Mouse (Mus musculus): ENCODE data around the gene Fgf12.

Gene Fgf12

GRCm38 (mm10) chr16:28497971-28498607 is 254.8 kb downstream of the Fgf12 start:
- ChIA-PET POLR2A (no interaction called here), CTCF (interaction anchor here in 1 of 4 experiments (1.0 kb wide), 1 partner anchor 11 kb away, joined by 4 read pairs; no protein-coding TSS in a partner anchor)

- ChIA-PET CTCF (no interaction called here), POLR2A (no interaction called here)
These were observed 261.2 kb downstream of the Fgf12 start for GRCm38 (mm10) chr16:28491711-28492110.

- CTCF ChIA-PET, result no interaction called here
- POLR2A ChIA-PET, result no interaction called here
These were observed 262.4 kb downstream of the Fgf12 start for GRCm38 (mm10) chr16:28490515-28490914.

DNA sequence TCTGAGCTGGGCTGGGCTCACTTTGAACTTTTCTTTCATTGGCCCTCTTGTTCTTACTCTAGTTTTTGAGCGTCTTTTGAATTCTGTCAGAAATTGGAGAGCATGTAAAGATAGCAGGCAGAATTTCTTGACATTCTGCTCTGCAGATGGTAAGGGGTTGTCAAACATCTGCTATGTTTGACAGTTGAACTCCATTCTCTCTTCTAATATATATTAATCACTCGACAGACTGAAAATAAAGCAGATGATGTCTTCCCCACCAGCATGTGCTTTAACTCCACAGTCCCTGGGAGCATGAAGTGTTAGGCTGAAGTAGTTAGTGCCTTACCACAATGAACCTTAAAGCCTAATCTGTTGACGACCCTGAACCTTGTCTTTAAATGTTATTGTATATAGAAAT is 267.9 kb downstream of the Fgf12 start:
- POLR2A ChIA-PET, result no interaction called here
- CTCF ChIA-PET, result no interaction called here

GRCm38 (mm10) chr16:28479022-28479421 is 273.8 kb downstream of the Fgf12 start:
- CTCF ChIA-PET, result no interaction called here

GRCm38 (mm10) chr16:28476651-28477050 is 276.2 kb downstream of the Fgf12 start:
- CTCF ChIA-PET, result no interaction called here
- POLR2A ChIA-PET, result no interaction called here

More at GRCm38 (mm10) chr16:28479022-28479421, 273.8 kb downstream of the Fgf12 start:
- POLR2A ChIA-PET, result no interaction called here

- POLR2A ChIA-PET, result no interaction called here
These were observed 277.3 kb downstream of the Fgf12 start for GRCm38 (mm10) chr16:28475553-28475952.

DNA sequence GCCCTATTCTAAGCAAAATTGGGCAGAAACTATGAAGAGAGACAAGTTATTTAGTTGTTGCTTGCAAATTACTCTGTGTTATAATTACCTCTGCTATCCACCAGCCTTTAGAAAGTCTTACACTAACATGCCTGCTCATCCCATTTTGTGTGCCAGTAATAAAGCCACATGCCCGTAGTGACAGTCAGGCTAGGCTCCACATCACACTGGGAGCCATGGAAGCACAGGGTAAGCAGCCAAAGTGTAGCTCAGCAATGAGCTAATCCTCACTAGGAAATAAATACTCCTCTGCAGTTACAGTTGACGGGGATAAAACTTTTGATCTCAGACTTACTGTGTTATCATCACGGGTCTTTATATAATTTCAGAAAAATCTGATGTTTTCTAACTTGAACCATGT is 298.0 kb downstream of the Fgf12 start:
- CTCF ChIA-PET, result no interaction called here

More at GRCm38 (mm10) chr16:28475553-28475952, 277.3 kb downstream of the Fgf12 start:
- CTCF ChIA-PET, result no interaction called here

DNA sequence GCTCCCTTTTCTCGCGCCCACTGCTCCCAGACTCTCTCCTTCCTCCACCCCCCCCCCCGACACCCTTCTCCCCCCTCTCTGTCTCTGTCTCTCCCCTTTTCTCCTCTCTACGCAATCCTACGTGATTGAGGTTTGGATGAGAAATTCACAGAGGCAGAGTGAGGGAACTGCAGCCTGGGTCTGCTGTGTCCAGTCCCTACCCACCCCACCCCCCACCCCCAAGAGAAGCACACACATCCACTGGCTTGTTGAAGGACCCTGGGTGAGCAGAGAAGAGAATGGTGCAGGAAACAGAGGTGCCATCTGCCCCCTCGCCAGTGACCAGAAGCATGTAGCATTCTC is 305.8 kb downstream of the Fgf12 start:
- CTCF ChIA-PET, result interaction anchor here in 1 of 4 experiments (0.7 kb wide), 1 partner anchor 381 kb away, joined by 3 read pairs; no protein-coding TSS in a partner anchor

More for the DNA sequence above, 298.0 kb downstream of the Fgf12 start:
- POLR2A ChIA-PET, result no interaction called here

GRCm38 (mm10) chr16:28446334-28447113 is 306.3 kb downstream of the Fgf12 start:
- ChIA-PET POLR2A (interaction anchor here in 1 of 4 experiments (1.1 kb wide), 1 partner anchor 9 kb away, joined by 3 read pairs; no protein-coding TSS in a partner anchor), CTCF (interaction anchor here in 1 of 4 experiments (0.7 kb wide), 1 partner anchor 381 kb away, joined by 3 read pairs; no protein-coding TSS in a partner anchor)

More for the DNA sequence above, 305.8 kb downstream of the Fgf12 start:
- POLR2A ChIA-PET, result interaction anchor here in 1 of 4 experiments (1.1 kb wide), 1 partner anchor 10 kb away, joined by 3 read pairs; no protein-coding TSS in a partner anchor

DNA sequence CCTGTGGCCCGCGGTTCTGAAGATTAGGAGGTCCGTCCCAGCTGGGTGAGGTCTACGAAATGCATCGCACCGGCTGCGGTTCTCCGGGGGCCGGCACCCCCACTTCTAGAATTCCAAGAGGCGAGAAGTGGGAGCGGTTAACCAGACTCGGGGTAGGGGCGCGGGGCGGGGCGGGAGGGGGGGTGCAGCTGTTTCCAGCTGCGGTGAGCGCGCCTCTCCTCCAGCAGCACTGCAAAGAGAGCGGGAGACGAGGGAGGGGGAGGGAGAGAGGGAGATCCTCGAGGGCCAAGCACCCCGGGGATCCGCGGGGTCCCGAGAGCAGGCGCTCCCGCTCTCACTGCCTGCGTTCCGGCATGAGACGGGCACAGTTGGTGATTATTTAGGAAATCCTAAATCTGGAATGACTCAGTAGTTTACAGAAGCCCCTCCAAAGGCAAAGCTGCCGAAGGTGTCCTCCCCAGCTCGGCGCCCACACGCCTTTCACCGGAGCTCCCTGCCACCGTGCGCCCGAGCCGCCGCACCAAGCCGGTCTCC is 307.0 kb downstream of the Fgf12 start:
- POLR2A ChIA-PET, result interaction anchor here in 1 of 4 experiments (0.5 kb wide), 1 partner anchor 1980 kb away, joined by 9 read pairs; no protein-coding TSS in a partner anchor
- CTCF ChIA-PET, result no interaction called here

- CTCF ChIA-PET, result no interaction called here
- POLR2A ChIA-PET, result interaction anchor here in 1 of 4 experiments (0.5 kb wide), 1 partner anchor 1979 kb away, joined by 9 read pairs; no protein-coding TSS in a partner anchor
These were observed 307.7 kb downstream of the Fgf12 start for GRCm38 (mm10) chr16:28444993-28445799.

- CTCF ChIA-PET, result no interaction called here
- POLR2A ChIA-PET, result no interaction called here
These were observed 331.3 kb downstream of the Fgf12 start for GRCm38 (mm10) chr16:28421617-28422016.

DNA sequence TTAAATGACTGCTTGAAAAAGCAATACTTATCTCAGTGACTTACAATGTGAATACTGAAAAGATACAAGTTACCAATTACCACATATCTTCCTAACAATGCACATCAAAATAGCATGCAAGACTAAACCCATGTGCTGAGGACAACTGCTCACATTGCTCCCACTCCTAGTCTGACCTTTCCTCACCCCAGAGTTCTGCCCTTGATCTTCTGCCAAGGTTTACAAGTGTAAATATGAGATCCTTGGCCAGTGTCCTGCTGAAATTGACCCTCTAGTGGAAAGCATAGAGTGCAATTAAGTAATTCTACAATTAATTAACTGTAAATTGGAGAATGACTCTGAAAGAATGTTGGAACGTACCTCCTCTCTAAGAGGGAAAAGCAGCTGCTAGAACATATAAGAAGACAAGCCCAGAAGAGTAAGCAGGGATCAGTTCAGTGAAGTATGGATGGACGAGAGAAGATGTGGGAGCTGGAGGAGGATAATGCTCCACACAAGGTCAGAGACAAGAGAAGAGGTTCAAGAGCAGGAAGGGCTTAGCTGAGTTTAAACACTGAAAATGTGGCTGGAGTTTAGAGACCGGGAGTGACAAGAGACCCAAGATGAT is 333.1 kb downstream of the Fgf12 start:
- POLR2A ChIA-PET, result interaction anchor here in 1 of 4 experiments (1.2 kb wide), 1 partner anchor 10 kb away, joined by 3 read pairs; no protein-coding TSS in a partner anchor
- CTCF ChIA-PET, result no interaction called here

DNA sequence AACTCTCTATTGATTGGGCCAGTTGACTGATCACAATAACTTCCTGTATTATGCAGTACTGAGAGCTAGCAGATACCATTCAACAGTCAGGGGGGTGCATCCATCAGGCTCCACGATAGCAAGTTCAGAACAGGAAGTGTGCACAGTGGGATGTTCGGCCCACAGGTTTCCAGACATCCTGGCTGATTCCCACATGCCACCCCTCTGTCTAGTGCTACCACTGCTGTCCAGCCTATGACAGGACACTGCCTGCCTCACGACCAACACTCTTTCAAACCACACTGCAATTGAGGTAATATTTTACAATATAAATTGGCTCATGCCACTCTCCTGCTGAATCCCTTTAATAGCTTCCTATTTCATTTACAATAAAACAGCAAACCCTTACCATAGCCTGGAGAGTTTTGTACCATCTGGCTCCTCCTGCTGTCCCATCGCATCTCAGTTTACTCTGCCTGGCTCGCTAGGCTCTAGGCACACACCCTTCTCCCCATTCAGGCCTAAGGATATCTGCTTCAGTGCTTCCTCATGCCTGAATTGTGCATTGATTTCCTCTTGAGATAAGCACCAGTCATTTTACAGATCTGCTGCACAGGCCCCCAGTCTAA is 341.6 kb downstream of the Fgf12 start:
- ChIA-PET POLR2A (no interaction called here), CTCF (no interaction called here)

GRCm38 (mm10) chr16:28408294-28408693 is 344.6 kb downstream of the Fgf12 start:
- POLR2A ChIA-PET, result no interaction called here
- CTCF ChIA-PET, result no interaction called here

DNA sequence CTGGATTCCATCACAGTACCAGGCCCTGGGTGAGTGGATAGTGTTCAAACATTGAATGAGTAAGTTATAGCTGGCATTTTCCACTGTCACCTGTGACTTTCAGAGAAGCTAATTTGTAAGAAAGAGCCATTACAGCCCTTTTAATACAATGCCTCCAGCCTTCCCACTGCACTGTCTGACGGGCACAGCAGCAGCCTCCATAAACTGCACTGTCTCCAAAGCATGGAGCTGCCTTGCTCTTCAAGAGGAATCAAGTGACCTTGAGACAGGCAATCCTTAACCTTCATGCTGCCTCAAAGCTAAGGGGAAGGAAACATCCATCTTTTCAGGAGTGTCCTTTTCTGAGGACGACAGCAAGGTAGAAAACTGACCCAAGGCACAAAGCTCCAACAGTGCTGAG is 345.0 kb downstream of the Fgf12 start:
- POLR2A ChIA-PET, result no interaction called here

DNA sequence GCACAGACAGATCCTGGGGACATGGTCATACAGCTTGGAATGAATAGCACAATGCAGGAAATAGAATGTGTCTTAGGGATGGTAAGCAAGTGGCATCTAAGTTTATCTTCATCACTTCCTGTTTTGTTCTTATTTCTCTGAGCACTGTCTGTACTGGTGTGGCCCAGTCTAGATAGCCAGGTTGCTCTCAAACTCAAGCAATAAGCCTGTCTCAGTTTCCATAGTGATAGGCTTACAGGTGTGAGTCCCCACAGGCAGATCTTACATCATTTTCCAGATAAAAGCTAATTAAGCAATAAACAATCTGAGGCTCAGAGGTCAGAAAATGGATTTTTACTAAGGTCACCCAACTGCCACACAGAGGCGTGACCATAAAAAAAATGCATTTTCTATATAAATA is 348.7 kb downstream of the Fgf12 start:
- CTCF ChIA-PET, result no interaction called here
- POLR2A ChIA-PET, result no interaction called here

More for the DNA sequence above, 345.0 kb downstream of the Fgf12 start:
- CTCF ChIA-PET, result no interaction called here

GRCm38 (mm10) chr16:28402701-28403100 is 350.2 kb downstream of the Fgf12 start:
- ChIA-PET CTCF (no interaction called here), POLR2A (no interaction called here)
